Mouse (Mus musculus) liver, embryonic 15.5 days (tissue): ENCODE results near the gene Nuak2. TPM values are rescaled to one million over a fixed set of nuclear protein-coding genes. Genes with fewer than 3 reads are reported as not detected.
"Not testable (repeated sequence)": the region's sequence is repeated elsewhere in the genome, so short reads cannot be mapped to it uniquely, and the experiment has no call there.

Source experiments
- ATAC-seq: fragments of 200-750 bp; cut with Nextera tagmentation; 2 replicates; pipeline ENCODE4 v1.8.0; 2017; ENCODE audit warnings: moderate number of reproducible peaks, mild to moderate bottlenecking, moderate library complexity; ENCODE audit not compliant: insufficient read depth
- H3K27ac ChIP-seq: fragments of 300-500 bp; sonication (generic); replicated peaks from 2 replicates; pipeline ENCODE4 v1.5.1; 2015; ENCODE audit warnings: mild to moderate bottlenecking, inconsistent platforms
- H3K27me3 ChIP-seq: fragments of 300-500 bp; sonication (generic); 2 replicates; pipeline ENCODE4 v1.6.1; 2015; ENCODE audit warnings: mild to moderate bottlenecking, inconsistent platforms
- H3K36me3 ChIP-seq: fragments of 300-500 bp; sonication (generic); replicated peaks from 2 replicates; pipeline ENCODE4 v1.6.1; 2015; ENCODE audit warnings: moderate library complexity, mild to moderate bottlenecking, inconsistent platforms
- H3K4me1 ChIP-seq: fragments of 300-500 bp; sonication (generic); replicated peaks from 2 replicates; pipeline ENCODE4 v1.6.1; 2015; ENCODE audit warnings: inconsistent platforms
- H3K4me2 ChIP-seq: fragments of 300-500 bp; sonication (generic); 2 replicates; pipeline ENCODE4 v1.6.1; 2015; ENCODE audit warnings: moderate library complexity, mild to moderate bottlenecking, inconsistent platforms
- H3K4me3 ChIP-seq: fragments of 300-500 bp; sonication (generic); replicated peaks from 2 replicates; pipeline ENCODE4 v1.5.1; 2015; ENCODE audit warnings: mild to moderate bottlenecking, inconsistent platforms
- H3K9ac ChIP-seq: fragments of 300-500 bp; sonication (generic); 2 replicates; pipeline ENCODE4 v1.6.1; 2015; ENCODE audit warnings: moderate library complexity, mild to moderate bottlenecking, inconsistent platforms
- H3K9me3 ChIP-seq: fragments of 300-500 bp; sonication (generic); replicated peaks from 2 replicates; pipeline ENCODE4 v1.6.1; 2016; ENCODE audit warnings: inconsistent platforms
- WGBS: fragments of 180-500 bp; shearing (Covaris S2); methylation state at CpG from one replicate; pipeline ENCODE4 v1.1.7; 2015; ENCODE audit warnings: mixed read lengths; ENCODE audit not compliant: insufficient replicate concordance; 5-methylcytosine and 5-hydroxymethylcytosine counted together
- polyA plus RNA-seq: library from polyadenylated mRNA; unstranded; fragments of >200 nt; fragmentation: Nextera tagmentation; extraction: Ambion mirVana; gene quantifications from 2 replicates; pipeline ENCODE4 v1.2.1, GENCODE M21; 2015

Gene Nuak2
- polyA plus RNA-seq, 1 experiment from 2014 or later = 3.1 TPM

- H3K9me3 ChIP-seq = no peaks in the 10 kb centered on the region
- ATAC-seq = 0 out of 2 replicates have a peak, but pooled peaks have one; percentile 14
- peak overlapping the region; percentile 29; the same call in 1 of the 2 replicates for H3K27ac ChIP-seq
- H3K4me3 ChIP-seq = no peak overlapping the region
- peaks cover 30% of the 10 kb centered on the region for H3K4me1 ChIP-seq
- no peaks in the 10 kb centered on the region for H3K27me3 ChIP-seq
- no peak overlapping the region for H3K4me2 ChIP-seq
- 42% methylated on average over 3 of the region's 3 CpGs for WGBS
- no peak overlapping the region for H3K9ac ChIP-seq
- H3K36me3 ChIP-seq = no peaks in the 10 kb centered on the region
These were observed 26.6 kb downstream of the Nuak2 start for GRCm38 (mm10) chr1:132342518-132342917.

- H3K4me3 ChIP-seq = no peak overlapping the region
- no peak overlapping the region for H3K9ac ChIP-seq
- ATAC-seq = no peak
- H3K4me1 ChIP-seq = peaks cover 25% of the 10 kb centered on the region
- no peak overlapping the region for H3K4me2 ChIP-seq
- H3K9me3 ChIP-seq = no peaks in the 10 kb centered on the region
- no peaks in the 10 kb centered on the region for H3K36me3 ChIP-seq
- 68% methylated on average over 2 of the region's 2 CpGs for WGBS
- 0 out of 2 replicates have a peak, but pooled peaks cover 3% of the 10 kb centered on the region for H3K27me3 ChIP-seq
- H3K27ac ChIP-seq = no peak overlapping the region
These were observed 27.3 kb downstream of the Nuak2 start for GRCm38 (mm10) chr1:132343191-132343590.

- H3K4me1 ChIP-seq = peaks cover 20% of the 10 kb centered on the region
- no peak overlapping the region for H3K9ac ChIP-seq
- H3K4me2 ChIP-seq = no peak overlapping the region
- H3K36me3 ChIP-seq = no peaks in the 10 kb centered on the region
- no peaks in the 10 kb centered on the region for H3K9me3 ChIP-seq
- H3K27ac ChIP-seq = no peak overlapping the region
- WGBS = 67% methylated on average over 1 of the region's 1 CpGs
- ATAC-seq = no peak
- H3K27me3 ChIP-seq = 0 out of 2 replicates have a peak, but pooled peaks cover 3% of the 10 kb centered on the region
- H3K4me3 ChIP-seq = no peak overlapping the region
These were observed 27.7 kb downstream of the Nuak2 start for GRCm38 (mm10) chr1:132343656-132344055.

GRCm38 (mm10) chr1:132345514-132345913 is 29.6 kb downstream of the Nuak2 start:
- Histone ChIP-seq H3K4me3 (no peak overlapping the region), H3K9ac (no peak overlapping the region), H3K27me3 (0 out of 2 replicates have a peak, but pooled peaks cover 3% of the 10 kb centered on the region), H3K4me1 (peaks cover 19% of the 10 kb centered on the region), H3K9me3 (no peaks in the 10 kb centered on the region), H3K4me2 (no peak overlapping the region), H3K27ac (no peak overlapping the region), H3K36me3 (no peaks in the 10 kb centered on the region)
- 63% methylated on average over 4 of the region's 4 CpGs for WGBS
- ATAC-seq = no peak

GRCm38 (mm10) chr1:132346134-132346851 is 30.4 kb downstream of the Nuak2 start:
- Histone ChIP-seq H3K36me3 (no peaks in the 10 kb centered on the region), H3K9me3 (0 out of 2 replicates have a peak, but pooled peaks cover 3% of the 10 kb centered on the region)
- ATAC-seq = 0 out of 2 replicates have a peak, but pooled peaks have one; percentile 22

GRCm38 (mm10) chr1:132346951-132347350 is 31.0 kb downstream of the Nuak2 start:
- H3K4me3 ChIP-seq = no peak overlapping the region
- no peak overlapping the region for H3K4me2 ChIP-seq
- H3K9me3 ChIP-seq = 0 out of 2 replicates have a peak, but pooled peaks cover 3% of the 10 kb centered on the region
- no peak for ATAC-seq
- H3K27me3 ChIP-seq = 0 out of 2 replicates have a peak, but pooled peaks cover 3% of the 10 kb centered on the region
- peaks cover 12% of the 10 kb centered on the region for H3K4me1 ChIP-seq
- H3K9ac ChIP-seq = no peak overlapping the region
- no peak overlapping the region for H3K27ac ChIP-seq
- no peaks in the 10 kb centered on the region for H3K36me3 ChIP-seq

More at GRCm38 (mm10) chr1:132346134-132346851, 30.4 kb downstream of the Nuak2 start:
- WGBS = 65% methylated on average over 12 of the region's 12 CpGs
- H3K27me3 ChIP-seq = 0 out of 2 replicates have a peak, but pooled peaks cover 3% of the 10 kb centered on the region
- no peak overlapping the region for H3K4me2 ChIP-seq
- no peak overlapping the region for H3K27ac ChIP-seq
- peaks cover 19% of the 10 kb centered on the region for H3K4me1 ChIP-seq
- no peak overlapping the region for H3K9ac ChIP-seq
- no peak overlapping the region for H3K4me3 ChIP-seq

- 65% methylated on average over 5 of the region's 5 CpGs for WGBS
- ATAC-seq = no peak
- H3K4me3 ChIP-seq = no peak overlapping the region
- H3K36me3 ChIP-seq = peaks cover 9% of the 10 kb centered on the region
- no peak overlapping the region for H3K9ac ChIP-seq
- no peak overlapping the region for H3K4me2 ChIP-seq
- 0 out of 2 replicates have a peak, but pooled peaks cover 3% of the 10 kb centered on the region for H3K27me3 ChIP-seq
- H3K4me1 ChIP-seq = peaks cover under 1% of the 10 kb centered on the region; the same call in 1 of the 2 replicates
- H3K9me3 ChIP-seq = 0 out of 2 replicates have a peak, but pooled peaks cover 3% of the 10 kb centered on the region
- no peak overlapping the region for H3K27ac ChIP-seq
These were observed 32.5 kb downstream of the Nuak2 start for GRCm38 (mm10) chr1:132348401-132348800.

- not testable (repeated sequence) for H3K4me3 ChIP-seq, H3K9ac ChIP-seq, ATAC-seq, H3K27me3 ChIP-seq, H3K27ac ChIP-seq, H3K4me2 ChIP-seq, H3K4me1 ChIP-seq, H3K9me3 ChIP-seq
- H3K36me3 ChIP-seq = peaks cover 16% of the 10 kb centered on the region
These were observed 33.1 kb downstream of the Nuak2 start for GRCm38 (mm10) chr1:132349049-132349448.

GRCm38 (mm10) chr1:132349601-132350000 is 33.7 kb downstream of the Nuak2 start:
- not testable (repeated sequence) for H3K9me3 ChIP-seq, H3K4me3 ChIP-seq, H3K4me1 ChIP-seq, ATAC-seq, H3K9ac ChIP-seq, H3K27ac ChIP-seq, H3K4me2 ChIP-seq, H3K27me3 ChIP-seq
- H3K36me3 ChIP-seq = peaks cover 21% of the 10 kb centered on the region
- 85% methylated on average over 3 of the region's 3 CpGs for WGBS

GRCm38 (mm10) chr1:132351058-132351457 is 35.1 kb downstream of the Nuak2 start:
- H3K4me2 ChIP-seq = no peak overlapping the region
- H3K27ac ChIP-seq = no peak overlapping the region
- 0 out of 2 replicates have a peak, but pooled peaks cover 3% of the 10 kb centered on the region for H3K9me3 ChIP-seq
- WGBS = 83% methylated on average over 4 of the region's 4 CpGs
- H3K4me1 ChIP-seq = peaks cover 18% of the 10 kb centered on the region
- H3K9ac ChIP-seq = no peak overlapping the region
- no peak overlapping the region for H3K4me3 ChIP-seq
- H3K27me3 ChIP-seq = 0 out of 2 replicates have a peak, but pooled peaks cover 3% of the 10 kb centered on the region
- ATAC-seq = no peak
- H3K36me3 ChIP-seq = peaks cover 36% of the 10 kb centered on the region

GRCm38 (mm10) chr1:132353389-132353788 is 37.5 kb downstream of the Nuak2 start:
- WGBS = 71% methylated on average over 5 of the region's 5 CpGs
- peak overlapping the region; percentile 51; the same call in 1 of the 2 replicates for H3K27ac ChIP-seq

More at GRCm38 (mm10) chr1:132353389-132353788, 37.5 kb downstream of the Nuak2 start:
- Histone ChIP-seq H3K9ac (no peak overlapping the region), H3K4me1 (peaks cover 31% of the 10 kb centered on the region), H3K4me2 (no peak overlapping the region), H3K9me3 (0 out of 2 replicates have a peak, but pooled peaks cover 3% of the 10 kb centered on the region), H3K4me3 (no peak overlapping the region), H3K36me3 (peaks cover 59% of the 10 kb centered on the region), H3K27me3 (no peaks in the 10 kb centered on the region)
- ATAC-seq = peak; percentile 5; the same call in 1 of the 2 replicates
